Mouse (Mus musculus) central nervous system, embryonic 14 days (tissue): ENCODE results near the gene Abo. TPM values are rescaled to one million over a fixed set of nuclear protein-coding genes. Genes with fewer than 3 reads are reported as not detected.

Experiments used
- polyA plus RNA-seq: library from polyadenylated mRNA; depleted of rRNA; stranded (reverse); fragments of >200 nt; gene quantifications from 2 replicates; pipeline ENCODE4 v1.2.3, GENCODE M21; 2012; rRNA removed

Gene Abo
- not detected in 2 replicates for polyA plus RNA-seq

DNA sequence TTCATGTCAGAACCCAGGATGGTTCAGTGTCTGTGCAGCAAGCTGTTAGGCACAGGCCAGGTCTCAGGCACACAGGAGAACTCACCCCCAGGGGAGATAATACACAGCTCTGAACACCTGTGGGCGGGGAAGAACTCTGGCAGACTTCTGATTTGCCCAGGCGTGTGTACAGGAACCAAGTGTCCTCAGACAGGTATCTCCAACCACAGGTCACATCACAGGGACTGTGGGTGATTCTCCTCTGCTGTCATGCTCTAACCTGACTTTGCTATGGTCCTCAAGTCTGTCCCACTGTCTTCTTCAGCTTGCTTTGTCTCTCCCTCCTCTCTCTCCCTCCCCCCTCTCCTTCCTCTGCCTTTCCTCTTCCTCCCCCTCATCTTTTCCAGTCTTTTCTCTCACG, at the start of gene Abo:
Gene Abo (minus strand): TSS at position 101 of the 400 bp plus-strand sequence.

DNA sequence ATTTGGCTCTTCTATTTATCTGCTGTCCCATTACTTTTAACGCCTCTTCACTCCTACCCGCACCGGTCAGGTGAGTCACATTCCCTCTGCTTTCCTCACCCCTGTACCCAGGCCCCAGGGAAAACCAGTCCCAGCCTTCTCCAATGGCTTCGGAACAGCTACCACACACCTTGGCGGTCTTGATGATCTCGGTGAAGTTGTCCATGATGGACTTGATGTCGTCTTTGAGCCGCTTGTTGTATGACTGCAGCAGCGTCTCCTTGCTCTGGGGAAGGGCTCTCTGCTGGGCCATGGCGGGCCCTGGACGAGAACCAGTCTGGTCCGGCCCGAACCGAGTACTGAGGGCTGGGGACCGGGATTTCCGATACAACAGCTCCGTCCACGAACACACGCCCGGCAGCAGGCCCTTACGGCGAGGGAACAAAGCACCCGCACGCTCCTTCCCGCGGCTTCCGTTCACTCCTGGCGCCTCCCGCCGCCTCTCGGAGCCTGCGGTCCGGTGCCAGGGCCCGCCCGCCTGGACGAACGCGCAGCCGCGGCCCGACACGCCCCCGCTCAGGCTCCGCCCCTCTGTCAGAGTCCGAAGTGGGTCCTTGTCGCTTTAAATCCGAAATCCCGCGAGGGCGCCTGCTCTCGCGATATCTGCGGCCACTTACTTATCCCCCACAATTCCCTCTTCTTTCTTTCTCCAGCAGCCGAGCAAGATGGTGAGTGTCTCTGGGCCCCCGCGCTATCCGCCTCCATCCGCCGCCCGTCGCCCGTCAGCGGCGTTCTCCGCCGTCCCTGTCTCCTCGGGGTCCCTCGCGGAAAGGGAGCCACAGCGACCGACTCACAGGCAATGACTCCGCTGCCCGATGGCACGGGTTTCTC, 45.6 kb upstream of the Abo start, which contains the start of the genes Med22 and Rpl7a:
Gene Med22 (minus strand): TSS at position 554 of the 870 bp plus-strand sequence.
Gene Rpl7a (plus strand): TSS at position 641 of the 870 bp plus-strand sequence.

DNA sequence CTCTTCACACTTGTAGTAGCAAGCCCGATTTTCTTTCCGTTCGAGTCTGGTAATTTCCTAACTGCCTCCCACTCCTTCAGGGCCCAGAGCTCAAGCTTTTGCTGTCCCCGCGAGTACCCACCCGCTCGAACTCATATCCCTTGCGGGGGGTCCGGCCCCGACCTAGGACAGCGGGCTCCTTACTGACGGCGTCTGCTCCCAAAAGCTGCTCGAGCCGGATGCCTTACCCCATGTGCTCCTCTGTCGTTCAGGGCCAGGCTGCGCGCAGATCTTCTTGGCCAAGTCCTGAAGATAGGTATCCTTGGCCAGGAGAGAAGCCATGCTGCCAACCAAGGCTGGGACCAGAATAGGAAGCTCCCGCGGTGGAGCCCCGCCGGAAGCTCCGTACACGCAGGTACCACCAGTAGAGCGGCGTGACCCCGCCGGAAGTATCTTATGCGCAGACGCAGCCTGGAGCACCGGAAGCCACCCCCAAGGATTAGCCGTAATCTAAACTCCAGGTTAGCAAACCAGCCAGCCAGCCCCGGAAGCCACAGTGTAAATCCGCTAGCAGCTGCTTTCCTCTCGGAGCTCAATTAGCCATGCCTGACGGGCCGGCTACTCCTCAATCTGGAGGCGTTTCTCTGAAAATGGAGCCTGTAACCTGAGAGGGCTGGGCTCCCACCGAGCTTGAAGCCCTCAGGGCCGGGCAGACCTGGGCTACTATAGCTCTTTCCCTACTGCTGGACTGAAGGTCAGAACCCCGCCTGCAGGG, 37.9 kb upstream of the Abo start, which contains the start of gene Surf6:
Gene Surf6 (minus strand): TSS at position 413 of the 754 bp plus-strand sequence.

Other genes with a start within 250 kb of the Abo start
- gene Fam69b, start 236.5 kb downstream of the Abo start, polyA plus RNA-seq = 89.6 and 90.6 TPM in 2 replicates
- not detected in 2 replicates for gene Lcn4, start 193.7 kb downstream of the Abo start, polyA plus RNA-seq
- gene Surf6, start 37.9 kb upstream of the Abo start, polyA plus RNA-seq = 28.1 and 29.9 TPM in 2 replicates
- 118 and 148 TPM in 2 replicates for gene Med22, start 45.7 kb upstream of the Abo start, polyA plus RNA-seq
- gene Rpl7a, start 45.8 kb upstream of the Abo start, polyA plus RNA-seq = 1,771 and 1,960 TPM in 2 replicates
- 54.7 and 57.4 TPM in 2 replicates for gene Surf2, start 51.4 kb upstream of the Abo start, polyA plus RNA-seq
- gene Surf1, start 51.6 kb upstream of the Abo start, polyA plus RNA-seq = 72.7 and 79.4 TPM in 2 replicates
- 80.8 and 108 TPM in 2 replicates for gene Surf4, start 68.9 kb upstream of the Abo start, polyA plus RNA-seq
- 0.10 and 0.15 TPM in 2 replicates for gene Stkld1, start 69.1 kb upstream of the Abo start, polyA plus RNA-seq
- 56.3 and 58.5 TPM in 2 replicates for gene Rexo4, start 99.4 kb upstream of the Abo start, polyA plus RNA-seq
- gene Adamts13, start 108.4 kb upstream of the Abo start, polyA plus RNA-seq = 0.06 and 0.21 TPM in 2 replicates
- 88.2 and 92.6 TPM in 2 replicates for gene Cacfd1, start 144.9 kb upstream of the Abo start, polyA plus RNA-seq
- 5.9 and 6.6 TPM in 2 replicates for gene Slc2a6, start 163.0 kb upstream of the Abo start, polyA plus RNA-seq
- 0.17 and 5.7 TPM in 2 replicates for gene Mymk, start 207.2 kb upstream of the Abo start, polyA plus RNA-seq
- 9.4 and 10.7 TPM in 2 replicates for gene Adamtsl2, start 214.4 kb upstream of the Abo start, polyA plus RNA-seq